Comparison of ENCODE assay signal across 22 mouse cellular contexts in genomic region chr16:14082925-14083324, GRCm38 (mm10).
"Had no signal": no experiment of that assay in that cellular context is flagged by ENCODE, and none has a peak within 500 bp of the region (broad histone marks: within the 10 kb centered on the region; RNA-seq: fewer than 3 reads in every experiment).

No protein-coding gene starts in this region.

- H3K4me2 ChIP-seq: liver, embryonic 15.5 days; lung, embryonic 14.5 days; midbrain, embryonic 12.5 days; neural tube, embryonic 13.5 days; neural tube, embryonic 15.5 days; stomach, embryonic 15.5 days had no signal

- H3K4me3 ChIP-seq: liver, embryonic 15.5 days; midbrain, embryonic 10.5 days; midbrain, embryonic 12.5 days; myocyte; neural tube, embryonic 13.5 days; neural tube, embryonic 15.5 days; stomach, embryonic 15.5 days had no signal

- H3K27ac ChIP-seq: liver, embryonic 15.5 days; midbrain, embryonic 10.5 days; midbrain, embryonic 12.5 days; neural tube, embryonic 13.5 days; neural tube, embryonic 15.5 days; stomach, embryonic 15.5 days; stomach, postnatal 0 days had no signal

- H3K27me3 ChIP-seq: liver, embryonic 15.5 days; midbrain, embryonic 12.5 days; neural tube, embryonic 13.5 days; neural tube, embryonic 15.5 days; stomach, embryonic 15.5 days had no signal

- DNase-seq: liver, postnatal 0 days; lung, embryonic 14.5 days; lung, postnatal 10 days; lung, postnatal 4 days; midbrain, embryonic 14.5 days; retina, postnatal 1 day; right cerebral cortex, adult 18-20 months; right cerebral cortex, postnatal 25 days; right cerebral cortex, postnatal 4 days; spleen, adult 18-20 months; thymus, adult 18-20 months; thymus, postnatal 14 days; thymus, postnatal 36 days had no signal

- H3K9me3 ChIP-seq: liver, embryonic 15.5 days; midbrain, embryonic 12.5 days; neural tube, embryonic 15.5 days; stomach, embryonic 15.5 days had no signal

- H3K9ac ChIP-seq: liver, embryonic 15.5 days; liver, postnatal 0 days; lung, embryonic 14.5 days; midbrain, embryonic 12.5 days; neural tube, embryonic 13.5 days; neural tube, embryonic 15.5 days; stomach, embryonic 15.5 days had no signal

- H3K36me3 ChIP-seq: liver, embryonic 15.5 days; midbrain, embryonic 10.5 days; midbrain, embryonic 12.5 days; neural tube, embryonic 13.5 days; neural tube, embryonic 15.5 days; stomach, embryonic 15.5 days had no signal

- ATAC-seq: liver, postnatal 0 days; midbrain, embryonic 16.5 days had no signal

- H3K4me1 ChIP-seq: liver, embryonic 15.5 days; midbrain, embryonic 10.5 days; midbrain, embryonic 12.5 days; neural tube, embryonic 13.5 days; neural tube, embryonic 15.5 days; stomach, embryonic 15.5 days had no signal
